Mouse (Mus musculus) adrenal gland, adult (tissue): ENCODE measurements around the gene 4933417A18Rik.
A peak's percentile ranks its signal among the peaks of the same experiment; 100 is the strongest.
"Not testable (repeated sequence)": the region's sequence is repeated elsewhere in the genome, so short reads cannot be mapped to it uniquely, and the experiment has no call there.

Experiments
- DNase-seq, 2 experiments: peaks; one replicate each; pipeline ENCODE4 v3.0.0; 2022 to 2023; ENCODE audit warnings: low spot score in 1 of 2; ENCODE audit not compliant: inconsistent age in 2 of 2

The 4933417A18Rik gene

DNA sequence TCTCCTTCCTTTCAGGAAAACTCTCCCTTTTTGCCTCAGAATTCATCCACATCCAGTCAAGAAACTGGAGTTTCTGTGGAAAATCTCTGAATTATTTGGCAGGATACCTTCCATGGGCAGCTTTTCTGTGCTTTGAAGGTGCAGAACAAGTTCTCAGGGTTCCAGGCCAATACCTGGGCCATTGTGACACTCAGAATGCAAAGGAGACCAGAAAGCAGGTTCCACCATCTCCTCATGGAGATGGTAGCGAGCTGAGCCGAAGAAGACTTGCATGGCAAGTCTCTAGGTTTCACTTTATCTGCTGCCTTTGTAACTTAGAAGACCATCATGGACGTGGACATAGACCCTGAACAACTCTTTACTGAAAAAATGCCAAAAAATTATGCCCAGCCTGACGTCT is at the start of gene 4933417A18Rik, which contains the start of gene Fam217a:
TSS of gene 4933417A18Rik (plus strand) at position 200 of the 400 bp plus-strand sequence.
TSS of gene Fam217a (minus strand) at position 101 of the 400 bp plus-strand sequence.
- no peak for DNase-seq

DNA sequence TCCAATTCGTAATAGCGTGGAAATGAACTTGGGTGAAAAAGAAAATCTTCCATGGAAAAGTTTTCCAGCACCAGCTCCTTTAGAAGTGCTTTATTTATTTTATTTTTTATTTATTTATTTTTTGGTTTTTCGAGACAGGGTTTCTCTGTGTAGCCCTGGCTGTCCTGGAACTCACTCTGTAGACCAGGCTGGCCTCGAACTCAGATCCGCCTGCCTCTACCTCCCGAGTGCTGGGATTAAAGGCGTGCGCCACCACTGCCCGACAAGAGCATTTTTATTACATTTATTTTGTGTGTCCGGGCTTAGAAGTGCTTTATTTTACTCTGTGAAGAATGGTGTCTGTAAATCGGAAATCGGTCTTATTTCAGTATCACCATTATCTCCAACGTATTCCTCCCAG is 49.5 kb upstream of the 4933417A18Rik start:
- peak in 1 of 2 experiments; percentile 41 for DNase-seq

DNA sequence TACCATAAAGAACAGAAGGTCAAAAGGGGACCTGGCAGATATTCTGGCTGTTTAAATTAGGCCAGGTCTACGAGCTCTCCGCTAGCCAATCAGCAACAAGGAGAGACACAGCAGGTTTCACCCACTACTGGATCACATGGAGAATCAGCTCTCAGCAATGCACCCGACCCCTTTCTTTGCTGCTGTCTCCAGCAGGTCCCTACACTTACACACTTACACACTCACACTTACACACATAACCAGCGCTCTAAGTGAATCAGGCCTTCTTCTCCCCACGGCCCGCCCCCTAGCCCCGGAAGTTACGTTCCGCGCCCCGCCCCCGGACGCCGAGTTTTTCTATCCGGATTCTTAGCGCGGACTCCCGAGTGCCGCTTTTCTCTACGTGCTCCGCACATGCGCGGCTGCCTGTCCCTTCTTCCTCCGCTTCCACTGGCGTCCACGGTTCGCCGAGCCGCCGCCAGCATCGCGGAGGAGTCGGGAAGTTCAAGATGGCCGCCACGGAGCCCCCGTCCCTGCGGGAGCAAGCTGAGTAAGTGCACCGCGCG is 49.0 kb upstream of the 4933417A18Rik start, which contains the start of gene Prpf4b:
TSS of gene Prpf4b (plus strand) at position 137 of the 545 bp plus-strand sequence.
- DNase-seq, result peak; percentile 94 to 99

DNA sequence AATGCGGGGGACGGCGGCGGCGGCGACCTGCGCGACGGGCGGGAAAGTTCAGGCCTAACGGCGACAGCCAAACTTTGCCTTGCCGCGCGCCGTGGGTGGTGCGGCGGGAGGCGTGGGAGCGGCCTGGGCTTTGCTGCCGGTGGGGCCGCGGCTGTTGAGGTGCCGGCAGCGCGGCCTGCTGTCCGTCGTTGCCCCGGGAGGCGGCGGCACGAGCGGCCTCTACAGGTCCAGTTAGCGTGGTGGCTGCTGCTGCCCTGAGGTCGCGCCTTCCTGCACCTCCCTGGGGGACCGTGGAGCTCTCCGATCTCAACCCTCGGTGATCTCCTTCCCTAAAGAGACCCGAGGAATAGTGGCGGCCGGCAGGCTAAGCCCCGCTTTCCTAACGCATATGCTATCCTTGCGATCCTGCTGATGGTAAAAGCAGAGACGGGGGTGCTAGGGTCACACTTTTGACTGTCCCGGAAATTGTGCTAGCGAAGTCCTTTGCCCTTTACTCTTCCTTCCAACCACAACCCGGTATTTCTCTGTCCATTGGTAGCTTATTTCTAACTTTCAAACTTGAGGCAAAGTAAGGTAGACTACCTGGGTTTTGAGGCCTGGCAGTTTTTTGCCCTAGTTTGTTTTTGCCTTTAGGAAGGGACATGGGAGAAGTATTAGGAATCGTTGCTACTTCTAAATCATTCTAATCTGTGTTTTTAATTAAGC is 48.3 kb upstream of the 4933417A18Rik start:
- peak; percentile 77 to 90 for DNase-seq

DNA sequence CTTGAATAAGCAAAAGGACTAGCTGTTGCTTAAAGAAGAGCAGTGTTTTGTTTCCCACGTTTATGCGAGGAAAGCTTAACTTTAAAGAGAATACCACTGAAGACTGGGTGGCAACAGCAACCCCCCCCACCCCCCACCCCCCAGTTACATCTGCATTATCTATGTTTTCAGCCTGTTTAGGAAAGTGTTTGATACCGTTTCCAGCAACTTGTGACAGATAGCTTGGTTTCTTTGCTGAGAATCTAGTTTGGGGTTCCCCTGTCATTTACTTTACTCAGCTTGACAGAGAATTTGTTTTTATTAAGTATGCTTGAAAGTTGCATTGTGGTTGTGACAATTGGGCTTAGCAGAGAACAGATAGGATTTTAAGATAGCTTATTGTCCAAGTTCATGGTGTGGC is 47.7 kb upstream of the 4933417A18Rik start:
- DNase-seq, result no peak

DNA sequence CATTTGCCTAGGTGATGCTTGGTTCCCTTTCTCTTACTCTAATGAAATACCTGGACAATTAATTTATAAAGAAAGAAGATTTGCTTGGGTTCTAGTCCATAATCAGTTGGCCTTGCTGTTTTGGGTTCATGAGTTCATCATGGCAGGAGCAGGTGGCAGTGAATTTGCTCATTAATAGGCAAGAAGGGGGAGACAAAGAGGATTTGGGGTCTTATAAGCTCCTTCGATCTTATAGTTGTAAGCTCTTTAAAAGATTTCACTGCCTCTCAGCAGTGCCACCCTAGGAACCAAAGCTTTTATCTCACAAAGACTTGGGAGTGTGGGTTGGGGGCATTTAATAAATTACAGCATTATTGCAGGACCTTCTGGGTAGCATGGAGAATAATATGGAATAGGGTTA is 31.3 kb upstream of the 4933417A18Rik start:
- DNase-seq, result no peak

DNA sequence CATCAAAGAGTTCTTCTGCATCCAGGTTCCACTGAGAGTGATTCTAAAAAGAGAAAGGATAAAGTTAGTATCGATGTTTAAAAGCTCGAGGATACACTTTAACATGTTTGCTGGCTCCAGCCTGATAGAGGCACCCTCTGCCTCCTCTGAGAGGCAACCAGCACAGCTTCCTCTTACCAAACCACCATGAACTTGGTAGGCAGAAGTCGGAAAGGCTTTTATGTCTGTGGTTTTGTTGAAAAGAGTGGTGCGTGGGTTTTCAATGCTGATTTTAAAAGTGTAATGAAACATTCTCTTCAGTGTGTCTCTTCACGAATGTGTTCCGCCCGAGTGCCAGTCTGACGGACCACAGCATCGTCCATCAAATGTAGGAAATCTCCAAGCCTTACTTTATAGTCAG is 9.6 kb upstream of the 4933417A18Rik start:
- DNase-seq, result no peak

DNA sequence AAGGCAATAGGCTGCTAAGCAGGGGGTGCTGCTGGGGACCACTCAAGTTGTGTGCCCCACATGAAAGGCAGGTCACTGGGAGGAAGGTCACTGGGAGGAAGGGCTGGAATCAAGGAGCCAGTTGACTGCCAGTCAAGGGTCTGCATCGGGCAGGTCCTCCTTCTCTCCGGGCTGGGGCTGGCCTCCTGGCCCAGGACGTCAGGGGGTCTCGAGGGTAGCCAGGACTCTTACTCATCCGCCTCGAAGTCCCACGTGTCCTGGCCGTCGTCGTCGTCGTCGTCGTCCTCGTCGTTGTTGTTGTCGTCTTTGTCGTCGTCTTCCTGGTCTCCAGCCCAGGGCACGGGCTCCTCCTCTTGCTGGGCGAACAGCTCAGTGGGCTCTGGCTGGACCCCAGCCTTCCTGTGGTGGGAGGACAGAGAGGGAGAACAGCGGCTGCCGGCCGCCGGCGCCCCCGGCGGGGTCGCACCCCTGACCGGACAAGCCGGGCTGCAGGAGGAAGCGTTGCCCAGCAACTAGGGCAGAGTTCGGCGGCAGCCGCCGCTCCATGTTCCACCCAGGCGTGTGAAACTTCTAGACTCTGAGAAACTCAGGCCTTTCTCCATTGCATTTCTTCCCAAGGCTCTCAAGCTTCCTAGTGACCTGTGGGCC is 7.6 kb upstream of the 4933417A18Rik start:
- peak; percentile 10 to 44 for DNase-seq

DNA sequence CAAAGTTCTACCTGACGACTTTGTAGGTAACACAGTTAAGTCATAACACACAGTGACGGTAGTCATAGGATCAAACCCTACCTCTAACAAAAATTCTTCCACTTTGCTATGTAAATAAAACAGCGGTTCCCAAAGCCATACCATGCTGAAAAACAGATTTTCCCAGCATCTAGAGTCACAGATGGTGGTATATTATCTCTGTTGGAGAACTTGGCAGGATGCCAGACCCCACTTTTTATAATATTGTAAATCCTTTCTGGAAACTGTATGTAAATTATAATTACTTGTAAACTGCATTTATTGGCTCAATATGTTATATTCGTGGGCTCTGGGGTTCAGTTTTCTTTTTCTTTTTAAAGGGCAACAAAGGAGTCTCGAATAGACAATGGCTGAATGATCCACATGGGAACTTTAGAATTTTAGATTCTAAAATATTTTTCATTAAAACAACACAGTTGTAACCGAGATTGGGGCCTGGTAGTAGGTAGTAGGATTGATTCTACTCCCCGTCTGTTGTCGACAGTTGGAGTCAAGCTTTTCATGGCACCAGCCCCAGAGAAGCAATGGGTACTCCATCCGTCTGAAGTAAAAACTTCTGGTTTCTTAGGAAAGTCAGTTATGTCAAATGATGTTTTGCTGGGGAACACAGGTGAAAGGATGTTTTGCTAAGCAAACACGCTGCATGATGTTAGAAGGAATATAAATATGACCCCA is 10.9 kb downstream of the 4933417A18Rik start:
- no peak for DNase-seq

DNA sequence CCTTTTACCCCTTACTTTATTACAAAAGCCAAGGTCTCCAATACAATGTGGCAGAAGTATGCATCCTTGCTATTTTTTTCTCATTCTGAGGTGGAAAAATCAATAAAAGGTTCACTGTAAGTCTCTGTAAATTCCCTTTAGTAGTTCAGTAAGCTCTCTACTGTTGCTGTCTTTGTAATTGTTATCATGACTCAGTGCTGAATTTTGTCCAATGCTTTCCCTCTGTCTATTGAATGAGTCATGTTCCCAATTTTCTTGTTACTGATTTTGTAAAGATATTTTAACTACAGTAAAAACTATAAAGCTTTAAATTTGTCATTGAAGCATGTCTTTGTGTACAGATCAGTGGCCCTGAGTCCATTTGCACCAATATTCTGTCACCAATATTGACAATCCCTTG is 18.2 kb downstream of the 4933417A18Rik start:
- no peak for DNase-seq

DNA sequence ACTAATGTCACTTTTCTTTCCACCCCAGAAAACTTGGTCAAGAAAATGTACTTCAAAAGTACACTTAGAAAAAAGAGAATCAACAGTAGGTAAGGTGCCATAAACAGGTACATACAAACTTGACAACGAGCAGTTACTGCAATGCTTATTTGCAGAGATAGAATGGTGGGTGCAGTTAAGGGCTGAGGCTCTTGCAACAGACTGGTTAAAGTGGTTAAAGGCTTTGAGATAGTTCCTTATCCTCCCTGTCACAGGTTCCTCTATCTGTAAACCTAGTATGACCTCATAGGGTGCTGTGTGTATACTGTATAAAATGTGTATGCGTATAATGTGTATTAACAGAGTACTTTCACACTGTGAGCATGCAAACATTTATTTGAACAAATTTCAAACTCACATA is 27.2 kb downstream of the 4933417A18Rik start:
- DNase-seq, result not testable (repeated sequence)

DNA sequence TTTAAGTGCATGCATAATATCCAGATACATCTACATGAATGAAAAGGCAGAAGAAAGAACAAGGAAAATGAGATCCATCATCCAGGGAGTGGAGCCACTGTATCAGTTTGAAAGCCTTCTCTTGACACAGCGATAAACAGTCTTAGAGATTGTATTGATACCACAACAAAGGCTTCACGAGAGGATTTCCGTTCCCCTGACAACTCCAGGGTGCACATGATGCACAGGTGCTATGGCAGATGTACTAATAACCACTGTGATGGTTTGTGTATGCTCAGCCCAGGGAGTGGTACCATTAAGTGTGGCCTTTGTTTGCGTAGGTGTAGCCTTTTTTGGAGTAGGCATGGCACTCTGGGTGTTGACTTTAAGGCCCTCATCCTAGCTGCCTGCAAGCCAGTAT is 32.7 kb downstream of the 4933417A18Rik start:
- no peak for DNase-seq

DNA sequence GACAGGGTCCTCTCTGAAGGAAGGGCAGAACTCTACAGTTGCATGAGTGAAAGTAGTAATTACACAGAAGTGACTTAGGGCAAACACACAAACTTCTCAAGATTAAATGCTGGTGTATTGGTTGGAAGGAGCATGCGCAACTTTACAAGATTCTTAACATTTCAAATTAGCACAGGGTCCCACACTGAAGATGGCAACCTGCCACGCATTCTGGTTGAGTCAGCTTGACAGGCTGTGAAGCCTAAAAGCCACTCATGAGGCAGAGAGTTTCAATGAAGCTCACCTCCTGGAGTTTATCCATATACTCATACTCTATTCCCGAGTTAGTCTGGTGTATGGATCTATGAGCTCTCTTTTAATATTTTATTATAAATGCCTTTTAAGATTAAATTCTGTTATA is 33.9 kb downstream of the 4933417A18Rik start:
- not testable (repeated sequence) for DNase-seq

DNA sequence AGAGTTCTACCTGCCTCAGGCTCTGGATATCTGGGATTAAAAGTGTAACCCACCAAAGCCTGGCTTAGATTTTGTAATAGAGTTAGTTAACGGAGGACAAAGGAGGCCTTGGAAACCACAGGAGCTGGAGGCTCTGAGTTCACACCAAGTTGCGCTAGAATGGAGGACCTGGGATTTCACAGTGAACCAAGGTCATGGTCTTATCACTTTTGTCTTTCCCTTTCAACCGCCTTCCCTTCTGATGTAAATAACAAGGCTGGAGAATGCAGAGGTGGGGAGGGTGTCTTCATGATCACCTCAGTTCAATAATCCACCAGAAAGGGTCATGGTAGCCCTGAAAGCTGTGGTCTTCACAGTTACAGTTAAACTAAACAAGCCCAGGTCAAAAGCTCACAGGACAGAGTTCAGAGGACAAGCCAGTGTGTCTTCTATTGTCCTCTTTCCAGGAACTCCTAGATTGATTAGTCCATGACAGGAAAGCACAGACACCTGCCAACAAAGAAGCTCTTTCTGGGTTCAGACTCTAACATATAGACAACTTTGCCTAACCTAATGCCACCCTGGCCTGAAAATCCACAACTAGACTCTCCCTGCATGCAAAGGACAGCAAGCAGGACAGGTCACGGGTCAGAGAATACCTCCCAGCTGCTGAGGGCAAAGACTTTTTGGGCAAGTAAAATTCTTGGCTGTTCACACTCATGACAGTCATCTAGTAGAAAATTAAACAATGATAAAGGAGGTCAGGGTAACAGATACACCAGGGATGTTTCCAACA is 37.0 kb downstream of the 4933417A18Rik start:
- DNase-seq, result no peak

DNA sequence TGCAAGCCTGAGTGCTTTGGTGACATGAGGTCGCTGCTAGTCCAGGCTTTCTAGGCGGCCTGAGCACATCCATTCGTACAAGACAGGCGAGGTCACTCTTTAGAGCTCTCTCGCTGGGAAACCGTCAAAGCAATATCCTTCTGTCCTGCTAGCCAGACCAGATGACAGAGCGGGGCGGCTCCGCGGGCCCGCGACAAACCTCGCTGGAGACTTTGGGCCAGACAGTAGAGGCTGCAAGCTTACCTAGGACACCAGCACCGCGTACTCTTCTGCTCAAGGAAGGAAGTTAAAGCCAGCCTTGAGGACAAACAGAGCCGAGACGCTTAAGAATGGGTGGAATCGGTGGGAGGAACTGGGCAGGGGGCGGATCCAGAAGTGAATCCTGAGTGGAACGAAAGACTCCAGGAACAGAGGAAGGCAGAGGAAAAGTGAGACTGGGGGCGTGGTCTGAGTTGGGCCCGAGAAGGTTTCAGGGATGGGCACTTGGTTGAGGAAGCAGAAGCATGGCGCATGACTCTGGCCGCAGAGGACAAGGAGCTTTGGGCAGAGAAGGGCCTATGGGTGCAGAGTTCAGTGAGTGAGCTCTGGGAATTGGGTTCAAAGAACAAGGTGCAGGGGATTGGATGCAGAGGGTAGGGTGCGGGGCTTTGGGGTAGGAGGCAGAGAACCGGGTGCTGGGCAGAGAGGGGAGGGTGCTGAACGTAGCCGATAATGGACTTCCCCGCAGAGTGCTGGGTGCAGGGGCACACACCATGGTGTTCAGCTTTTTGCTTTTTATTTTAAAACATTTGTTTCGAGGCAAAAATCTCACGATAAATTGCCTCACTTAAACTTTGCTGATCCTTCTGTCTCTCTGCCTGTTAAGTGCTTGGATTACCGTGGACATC is 39.5 kb downstream of the 4933417A18Rik start, which contains the start of gene Eci3:
TSS of gene Eci3 (minus strand) at position 300 of the 887 bp plus-strand sequence.
- peak; percentile 47 to 73 for DNase-seq

DNA sequence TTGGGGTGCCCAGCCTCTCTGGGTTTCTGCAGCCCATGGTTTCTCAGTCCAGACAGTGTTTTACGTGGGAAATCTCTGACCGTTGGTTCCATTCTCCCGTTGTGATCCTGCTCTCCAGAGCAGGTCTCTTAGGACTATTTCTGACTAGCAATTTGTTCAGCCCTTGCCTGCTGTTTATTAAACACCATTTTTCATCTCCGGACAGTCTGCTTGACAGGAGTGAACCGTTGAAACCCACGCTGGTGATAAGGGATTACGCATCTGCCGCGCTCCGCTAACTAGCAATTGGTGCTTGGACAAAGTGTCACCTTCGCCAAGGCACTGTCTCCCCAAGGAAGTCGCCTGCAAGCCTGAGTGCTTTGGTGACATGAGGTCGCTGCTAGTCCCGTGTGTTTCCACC is 40.2 kb downstream of the 4933417A18Rik start:
- DNase-seq, result peak in 1 of 2 experiments; percentile 50

DNA sequence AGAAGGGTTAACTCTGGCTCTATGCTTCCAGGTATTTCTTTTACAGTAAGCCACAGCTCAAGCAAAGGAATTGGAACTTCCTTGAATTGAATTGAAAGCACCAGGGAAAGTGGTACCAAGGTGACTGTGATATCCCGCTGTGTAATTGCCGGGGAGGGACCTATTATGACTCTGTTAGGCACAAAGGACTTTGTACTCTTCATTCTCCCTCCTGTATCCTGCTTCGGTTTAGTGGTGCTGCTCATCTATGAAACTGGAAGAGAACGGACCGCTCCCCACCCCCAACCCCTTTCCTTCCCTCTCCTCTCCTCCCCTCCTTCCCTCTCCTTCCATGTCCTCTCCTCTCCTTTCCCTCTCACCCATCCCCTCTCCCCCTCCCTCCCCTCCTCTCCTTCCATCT is 40.7 kb downstream of the 4933417A18Rik start:
- no peak for DNase-seq

DNA sequence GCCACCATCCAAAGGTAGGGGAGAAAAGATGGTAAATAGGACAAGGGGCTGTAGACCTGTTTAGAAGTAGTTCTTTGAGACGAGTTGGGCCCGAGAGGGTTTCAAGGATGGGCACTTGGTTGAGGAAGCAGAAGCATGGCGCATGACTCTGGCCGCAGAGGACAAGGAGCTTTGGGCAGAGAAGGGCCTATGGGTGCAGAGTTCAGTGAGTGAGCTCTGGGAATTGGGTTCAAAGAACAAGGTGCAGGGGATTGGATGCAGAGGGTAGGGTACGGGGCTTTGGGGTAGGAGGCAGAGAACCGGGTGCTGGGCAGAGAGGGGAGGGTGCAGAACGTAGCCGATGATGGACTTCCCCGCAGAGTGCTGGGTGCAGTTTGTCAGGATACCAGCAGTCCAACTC is 41.4 kb downstream of the 4933417A18Rik start:
- DNase-seq, result not testable (repeated sequence)

DNA sequence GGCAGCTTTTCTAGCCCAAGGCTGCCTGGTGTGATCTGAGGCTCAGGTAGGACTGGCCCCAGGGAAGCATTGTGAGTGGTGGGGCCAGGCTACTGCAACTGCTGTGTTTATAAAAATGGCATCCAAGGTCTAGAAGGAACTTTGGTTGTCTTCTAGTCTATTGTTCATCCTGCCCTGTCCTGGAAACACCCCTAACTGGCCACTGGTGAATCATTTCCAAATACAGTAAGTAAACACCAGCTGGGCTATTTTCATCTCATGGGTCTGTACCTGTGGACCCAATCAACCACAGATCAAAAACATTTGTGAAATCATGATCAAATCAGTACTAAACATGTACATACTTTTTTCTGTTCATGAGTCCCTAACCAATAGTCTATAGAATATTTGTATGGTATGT is 48.2 kb downstream of the 4933417A18Rik start:
- DNase-seq, result not testable (repeated sequence)

DNA sequence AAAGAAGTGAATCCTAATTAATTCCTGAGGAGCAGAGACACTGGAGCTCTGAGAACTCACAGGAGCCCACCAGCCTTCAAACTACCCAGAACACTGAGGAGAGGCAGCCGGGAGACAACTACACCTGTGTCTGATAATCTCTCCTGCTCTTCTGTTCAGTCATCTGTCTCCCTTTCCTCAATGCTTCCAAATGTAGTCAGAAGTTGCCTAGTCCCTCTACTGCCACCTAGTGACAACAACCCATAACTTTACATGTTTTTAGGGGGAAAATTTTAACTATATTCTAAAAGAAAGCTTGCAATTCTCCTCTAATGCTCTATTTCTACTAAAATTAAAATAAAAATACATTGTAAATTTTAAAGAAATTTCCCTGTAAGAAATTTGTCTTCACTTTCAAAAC is 48.9 kb downstream of the 4933417A18Rik start:
- peak in 1 of 2 experiments; percentile 70 for DNase-seq
